Mouse (Mus musculus) liver, adult 2 months (tissue): Measurements from ENCODE around the gene Ccdc84.

ENCODE experiments used
- CTCF ChIP-seq: fragments of 200-500 bp; IDR thresholded peaks from 2 replicates; pipeline ENCODE4 v1.5.1; 2011; ENCODE audit warnings: low read depth, low read length, control low read depth
- POLR2A ChIP-seq: fragments of 200-500 bp; IDR thresholded peaks from 2 replicates; pipeline ENCODE4 v1.6.1; 2011; ENCODE audit warnings: low read length, control low read depth; ENCODE audit not compliant: insufficient read depth; ENCODE audit errors: extremely low read depth

DNA sequence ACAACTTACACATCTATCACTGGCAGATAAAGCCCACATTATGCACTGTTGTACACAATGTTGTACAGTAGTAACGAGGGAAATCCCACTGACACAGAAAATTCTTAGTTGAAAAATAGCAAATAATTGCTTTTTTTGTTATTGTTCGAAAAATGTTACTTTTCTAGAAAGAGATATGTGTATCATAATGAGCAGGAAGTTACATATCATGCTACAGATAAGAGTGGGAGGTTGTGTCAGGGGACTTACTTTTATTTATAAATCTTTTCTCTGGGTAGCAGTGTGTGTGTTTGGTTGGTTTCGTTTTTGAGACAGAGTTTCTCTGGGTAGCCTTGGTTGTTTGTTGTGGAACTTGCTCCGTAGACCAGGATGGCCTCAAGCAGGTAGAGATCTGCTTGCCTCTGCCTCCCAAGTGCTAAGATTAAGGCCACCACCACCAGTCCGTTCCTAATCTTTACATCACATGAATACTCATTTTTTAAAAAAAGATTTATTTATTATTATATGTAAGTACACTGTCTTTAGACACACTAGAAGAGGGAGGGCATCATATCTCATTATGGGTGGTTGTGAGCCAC is 40.1 kb downstream of the Ccdc84 start:
- no peak for TF ChIP-seq POLR2A
- TF ChIP-seq CTCF: no peak
